Mouse (Mus musculus) heart, embryonic 13.5 days (tissue): Measurements from ENCODE around the gene Gm8947. TPM values are rescaled to one million over a fixed set of nuclear protein-coding genes. Genes with fewer than 3 reads are reported as not detected.
"Not testable (repeated sequence)": the region's sequence is repeated elsewhere in the genome, so short reads cannot be mapped to it uniquely, and the experiment has no call there.

ENCODE experiments used
- ATAC-seq: fragments of 200-750 bp; cut with Nextera tagmentation; 2 replicates; pipeline ENCODE4 v1.8.0; 2017; ENCODE audit warnings: moderate TSS enrichment; ENCODE audit not compliant: insufficient number of reproducible peaks, low FRiP score, low TSS enrichment; ENCODE audit errors: extremely low read depth
- H3K27ac ChIP-seq: fragments of 300-500 bp; sonication (generic); replicated peaks from 2 replicates; pipeline ENCODE4 v1.5.1; 2015; ENCODE audit warnings: moderate library complexity, mild to moderate bottlenecking, inconsistent platforms
- H3K27me3 ChIP-seq: fragments of 300-500 bp; sonication (generic); replicated peaks from 2 replicates; pipeline ENCODE4 v1.6.1; 2015; ENCODE audit warnings: mild to moderate bottlenecking, inconsistent platforms
- H3K36me3 ChIP-seq: fragments of 300-500 bp; sonication (generic); 2 replicates; pipeline ENCODE4 v1.6.1; 2015; ENCODE audit warnings: mild to moderate bottlenecking, inconsistent platforms
- H3K4me1 ChIP-seq: fragments of 300-500 bp; sonication (generic); 2 replicates; pipeline ENCODE4 v1.6.1; 2015; ENCODE audit warnings: inconsistent platforms
- H3K4me2 ChIP-seq: fragments of 300-500 bp; sonication (generic); 2 replicates; pipeline ENCODE4 v1.6.1; 2015; ENCODE audit warnings: inconsistent platforms, mild to moderate bottlenecking, moderate library complexity
- H3K4me3 ChIP-seq: fragments of 300-500 bp; sonication (generic); 2 replicates; pipeline ENCODE4 v1.5.1; 2015; ENCODE audit warnings: moderate library complexity, mild to moderate bottlenecking, inconsistent platforms
- H3K9ac ChIP-seq: fragments of 300-500 bp; sonication (generic); 2 replicates; pipeline ENCODE4 v1.6.1; 2015; ENCODE audit warnings: inconsistent platforms, mild to moderate bottlenecking, moderate library complexity
- H3K9me3 ChIP-seq: fragments of 300-500 bp; sonication (generic); 2 replicates; pipeline ENCODE4 v1.6.1; 2016; ENCODE audit warnings: inconsistent platforms
- WGBS: fragments of 180-500 bp; shearing (Covaris S2); methylation state at CpG from one replicate; pipeline ENCODE4 v1.1.7; 2015; ENCODE audit warnings: mixed read lengths; 5-methylcytosine and 5-hydroxymethylcytosine counted together
- polyA plus RNA-seq: library from polyadenylated mRNA; unstranded; fragments of >200 nt; fragmentation: Nextera tagmentation; extraction: Ambion mirVana; gene quantifications from 2 replicates; pipeline ENCODE4 v1.2.1, GENCODE M21; 2015

Gene Gm8947
- polyA plus RNA-seq, 1 experiment from 2014 or later = 0.37 TPM

DNA sequence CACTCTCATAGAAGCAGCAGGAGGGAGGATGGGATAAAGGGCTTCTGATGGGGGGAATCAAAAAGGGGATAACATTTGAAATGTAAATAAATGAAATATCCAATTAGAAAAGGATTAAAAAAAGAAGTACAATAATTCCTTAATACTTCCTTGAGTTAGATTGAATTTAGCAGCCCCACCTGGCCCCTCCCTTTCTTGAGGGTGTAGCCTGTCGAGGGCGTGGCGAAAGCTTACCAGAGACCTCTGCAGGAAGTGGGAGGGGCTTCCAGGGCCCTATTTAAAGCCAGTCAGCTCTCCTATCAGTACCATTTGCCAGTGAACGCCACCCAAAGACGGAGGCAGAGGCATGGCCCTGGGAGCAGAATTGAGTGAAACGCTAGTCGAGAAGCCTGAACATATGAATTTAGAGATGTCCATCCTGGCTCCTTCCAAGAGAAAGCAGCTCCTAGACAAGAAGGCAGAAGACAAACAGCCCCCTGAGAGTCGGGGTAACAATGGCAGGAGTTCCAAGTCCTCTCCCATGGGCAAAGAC, 17.7 kb downstream of the Gm8947 start, which contains the start of gene Gm47996:
Gm47996 (plus strand) TSS at position 308 of the 532 bp plus-strand sequence.
- H3K9me3 ChIP-seq, H3K27me3 ChIP-seq, H3K36me3 ChIP-seq, H3K4me3 ChIP-seq, H3K4me2 ChIP-seq, H3K9ac ChIP-seq, ATAC-seq, H3K27ac ChIP-seq: not testable (repeated sequence)
- 72% methylated on average over 5 of the region's 8 CpGs for WGBS
- H3K4me1 ChIP-seq = peaks cover 11% of the 10 kb centered on the region

DNA sequence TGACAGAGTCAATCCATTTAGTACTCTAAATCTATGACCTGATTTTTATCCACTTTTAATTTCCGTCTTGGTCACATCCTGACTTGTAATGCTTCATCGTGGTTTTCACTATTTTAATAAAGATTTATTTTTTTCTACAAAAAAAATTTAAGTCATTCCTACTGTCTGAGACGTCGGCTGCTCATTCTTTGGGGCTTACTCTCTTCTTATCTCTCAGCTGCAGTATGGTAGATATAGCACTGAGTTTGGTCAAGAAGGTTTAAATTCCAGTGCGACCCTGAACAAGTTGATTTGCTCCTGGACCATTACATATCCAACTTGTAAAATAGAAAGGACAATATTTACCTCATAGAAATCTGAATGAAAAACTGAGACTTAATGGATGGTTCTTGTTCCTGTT, 19.5 kb downstream of the Gm8947 start:
- not testable (repeated sequence) for H3K4me3 ChIP-seq, H3K9ac ChIP-seq, H3K9me3 ChIP-seq, H3K27me3 ChIP-seq, H3K4me2 ChIP-seq, H3K36me3 ChIP-seq, ATAC-seq, H3K27ac ChIP-seq
- 65% methylated on average over 5 of the region's 5 CpGs for WGBS
- H3K4me1 ChIP-seq = peaks cover 11% of the 10 kb centered on the region

DNA sequence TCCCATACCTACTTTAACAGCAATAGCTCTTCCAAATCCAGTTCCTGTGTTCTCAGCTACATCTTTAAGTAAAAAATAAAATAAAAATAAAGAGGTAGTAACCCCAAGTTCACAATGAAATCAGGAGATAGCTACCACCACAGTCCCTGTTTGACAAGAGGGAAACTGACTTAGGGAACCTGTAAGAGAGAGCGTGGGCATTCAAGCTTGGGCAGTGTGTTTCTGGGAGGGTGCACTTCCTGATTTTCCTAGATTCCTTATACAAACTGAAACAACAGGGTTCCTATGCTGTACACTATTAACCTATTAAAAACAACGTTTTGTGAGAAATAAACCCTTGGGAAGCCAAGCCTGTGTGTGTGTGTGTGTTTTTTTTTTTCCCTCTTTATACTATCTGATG, 22.7 kb downstream of the Gm8947 start:
- no peak for ATAC-seq
- 70% methylated on average over 2 of the region's 2 CpGs for WGBS
- Histone ChIP-seq H3K27me3 (no peaks in the 10 kb centered on the region), H3K4me3 (no peak overlapping the region), H3K9me3 (no peaks in the 10 kb centered on the region), H3K27ac (no peak overlapping the region), H3K4me1 (peaks cover 11% of the 10 kb centered on the region), H3K9ac (no peak overlapping the region), H3K36me3 (no peaks in the 10 kb centered on the region), H3K4me2 (no peak overlapping the region)

DNA sequence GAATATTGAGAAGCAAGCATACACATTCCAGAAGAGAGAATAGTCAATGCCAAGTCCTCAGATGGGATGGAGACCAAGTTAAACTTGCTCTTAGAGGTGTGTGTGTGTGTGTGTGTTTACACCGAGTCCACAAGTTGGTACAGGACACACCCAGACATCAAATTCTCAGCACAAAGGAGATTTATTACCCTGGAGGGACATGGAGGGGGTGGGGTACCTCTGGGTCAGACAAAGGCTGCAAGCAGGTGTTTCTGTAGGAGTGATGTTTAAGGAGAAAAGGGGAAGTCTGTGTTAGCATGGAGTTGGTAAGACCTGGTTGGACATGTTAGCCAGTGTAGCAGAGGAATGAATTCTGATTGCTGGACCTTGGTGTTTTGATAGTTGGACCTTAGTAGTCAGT, 23.8 kb downstream of the Gm8947 start:
- ATAC-seq = no peak

DNA sequence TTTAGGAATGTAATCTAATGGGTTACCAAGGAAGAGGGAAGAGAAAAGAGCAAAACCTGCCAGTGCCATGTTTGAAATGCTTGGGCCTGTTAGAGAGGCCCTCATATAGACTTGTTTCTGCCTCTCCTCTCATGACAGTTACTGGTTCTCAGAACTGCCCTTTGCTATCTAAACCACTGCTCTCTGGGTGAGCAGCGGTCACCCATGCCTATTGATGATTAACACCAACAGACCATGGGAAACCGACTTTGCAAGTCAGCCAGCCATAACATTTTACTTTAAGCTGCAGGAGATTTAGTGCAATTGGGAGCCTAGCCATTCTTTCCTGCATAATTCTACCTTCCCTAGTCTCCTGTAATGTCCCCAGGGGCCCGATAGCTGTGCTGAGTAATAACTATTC, 24.2 kb downstream of the Gm8947 start:
- Histone ChIP-seq H3K9ac (no peak overlapping the region), H3K9me3 (no peaks in the 10 kb centered on the region), H3K27me3 (no peaks in the 10 kb centered on the region), H3K4me1 (peaks cover 11% of the 10 kb centered on the region), H3K27ac (no peak overlapping the region), H3K4me2 (no peak overlapping the region), H3K36me3 (no peaks in the 10 kb centered on the region), H3K4me3 (no peak overlapping the region)
- WGBS = 72% methylated on average over 3 of the region's 3 CpGs
- no peak for ATAC-seq

More for the DNA sequence above, 23.8 kb downstream of the Gm8947 start:
- Histone ChIP-seq H3K27me3 (no peaks in the 10 kb centered on the region), H3K9ac (no peak overlapping the region), H3K9me3 (no peaks in the 10 kb centered on the region), H3K36me3 (no peaks in the 10 kb centered on the region), H3K4me2 (no peak overlapping the region), H3K4me3 (no peak overlapping the region), H3K27ac (no peak overlapping the region), H3K4me1 (peaks cover 11% of the 10 kb centered on the region)
- WGBS = 80% methylated on average over 1 of the region's 1 CpGs

DNA sequence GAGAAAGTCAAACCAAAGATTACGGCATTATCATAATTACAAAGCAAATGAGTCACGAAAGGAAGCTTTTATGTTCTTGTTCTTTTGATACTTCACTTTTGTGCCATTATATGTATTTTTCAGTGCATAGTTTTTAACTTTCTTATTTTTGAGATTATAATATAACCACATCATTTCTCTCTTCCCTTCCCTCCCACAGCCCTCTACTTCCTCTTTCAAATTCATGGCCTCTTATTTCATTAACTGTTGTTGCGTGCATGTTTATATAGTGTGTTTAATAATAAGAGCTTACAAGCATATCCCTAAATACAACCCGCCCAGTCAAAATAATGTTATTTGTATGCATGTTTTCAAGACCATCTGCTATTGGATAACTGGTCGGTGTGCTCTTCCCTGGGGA, 26.9 kb downstream of the Gm8947 start:
- 93% methylated on average over 5 of the region's 5 CpGs for WGBS
- Histone ChIP-seq H3K4me2 (no peak overlapping the region), H3K4me1 (peaks cover 10% of the 10 kb centered on the region), H3K27ac (no peak overlapping the region), H3K27me3 (no peaks in the 10 kb centered on the region), H3K9ac (no peak overlapping the region), H3K9me3 (no peaks in the 10 kb centered on the region), H3K36me3 (no peaks in the 10 kb centered on the region), H3K4me3 (no peak overlapping the region)
- ATAC-seq = no peak

DNA sequence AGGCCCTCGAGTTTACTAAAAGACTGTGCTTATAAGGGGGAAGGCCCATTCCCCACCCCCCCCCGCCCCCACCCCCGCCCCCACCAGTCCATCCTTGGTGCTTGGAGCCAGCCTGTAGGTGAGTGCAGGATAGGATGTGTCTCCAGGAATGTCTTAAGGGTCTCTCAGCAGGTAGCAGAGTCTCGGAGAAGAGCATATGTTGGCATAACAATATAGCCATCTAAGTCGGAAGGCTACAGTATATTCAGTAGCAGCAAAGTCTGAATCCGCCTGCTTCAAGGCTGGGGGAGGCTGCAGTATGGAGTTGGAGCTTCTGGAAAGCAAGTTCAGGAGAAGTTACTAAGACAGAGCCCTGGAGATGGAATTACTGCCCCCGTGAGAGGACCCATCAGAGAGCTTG, 27.9 kb downstream of the Gm8947 start:
- 73% methylated on average over 7 of the region's 7 CpGs for WGBS
- Histone ChIP-seq H3K36me3 (no peaks in the 10 kb centered on the region), H3K9ac (no peak overlapping the region), H3K27ac (no peak overlapping the region), H3K9me3 (no peaks in the 10 kb centered on the region), H3K4me2 (no peak overlapping the region), H3K4me3 (no peak overlapping the region), H3K4me1 (peaks cover 4% of the 10 kb centered on the region; the same call in 1 of the 2 replicates), H3K27me3 (no peaks in the 10 kb centered on the region)
- ATAC-seq = no peak

DNA sequence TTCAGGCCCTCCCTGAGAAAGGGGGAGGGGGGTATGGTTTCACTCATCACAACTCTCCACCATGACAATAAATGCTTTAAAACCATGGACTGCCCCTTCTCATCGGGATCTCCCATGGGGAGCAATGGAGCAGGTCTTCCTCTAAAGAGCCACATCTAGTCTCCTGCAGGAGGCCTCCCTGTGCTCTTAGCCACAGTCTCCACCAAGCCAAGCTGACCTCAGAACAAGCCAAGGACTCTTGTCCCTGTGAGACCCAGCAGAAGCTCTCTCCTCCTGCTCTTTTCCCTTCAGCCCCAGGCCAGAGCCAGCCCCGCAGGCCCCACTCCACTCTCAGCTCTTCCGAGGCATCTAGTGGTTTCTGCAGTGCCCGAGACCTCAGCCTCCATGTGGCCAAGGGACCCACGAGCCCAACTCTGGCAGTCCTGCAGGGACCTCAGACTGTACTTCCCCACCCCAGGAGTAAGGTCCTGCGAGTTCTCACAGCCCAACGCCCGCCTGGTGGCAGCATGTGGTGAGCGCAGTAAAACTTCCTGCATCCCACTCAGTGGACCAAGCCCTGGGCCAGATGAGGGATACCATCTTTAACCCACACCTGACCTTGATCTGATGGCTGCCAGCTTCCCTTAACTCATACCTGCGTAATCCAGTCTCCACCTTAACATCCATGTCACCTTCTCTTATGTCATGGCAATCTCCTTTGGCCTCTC, 30.5 kb downstream of the Gm8947 start:
- Histone ChIP-seq H3K4me3 (no peak overlapping the region), H3K9ac (no peak overlapping the region), H3K9me3 (no peaks in the 10 kb centered on the region), H3K27me3 (no peaks in the 10 kb centered on the region), H3K4me1 (peaks cover 4% of the 10 kb centered on the region; the same call in 1 of the 2 replicates), H3K36me3 (no peaks in the 10 kb centered on the region), H3K4me2 (no peak overlapping the region), H3K27ac (no peak overlapping the region)
- WGBS = 88% methylated on average over 10 of the region's 10 CpGs
- no peak for ATAC-seq

DNA sequence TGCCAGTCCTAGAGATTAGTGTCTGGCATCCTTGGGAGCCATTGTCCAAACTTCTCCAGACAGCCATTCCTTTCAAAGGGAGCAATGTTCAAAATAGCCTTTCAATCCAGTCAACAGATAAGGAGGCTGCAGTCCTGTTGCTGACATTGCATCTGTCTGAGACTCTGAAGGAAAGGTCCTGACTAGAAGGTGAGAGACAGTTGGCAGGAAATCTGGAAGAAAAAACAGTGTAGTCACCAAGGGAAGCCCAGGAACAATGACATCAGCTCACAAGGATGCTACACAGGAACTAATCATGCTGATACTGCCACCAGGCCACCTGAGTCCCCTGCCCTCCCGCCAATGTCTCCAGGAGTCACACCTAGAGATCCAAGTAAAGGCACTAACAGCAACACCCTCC, 31.2 kb downstream of the Gm8947 start:
- ATAC-seq = no peak
- H3K27ac ChIP-seq = no peak overlapping the region
- no peak overlapping the region for H3K4me3 ChIP-seq
- H3K4me1 ChIP-seq = peaks cover 4% of the 10 kb centered on the region; the same call in 1 of the 2 replicates
- no peaks in the 10 kb centered on the region for H3K9me3 ChIP-seq
- no peaks in the 10 kb centered on the region for H3K36me3 ChIP-seq
- no peak overlapping the region for H3K9ac ChIP-seq
- H3K27me3 ChIP-seq = no peaks in the 10 kb centered on the region
- H3K4me2 ChIP-seq = no peak overlapping the region
- WGBS = 39% methylated on average over 1 of the region's 1 CpGs

DNA sequence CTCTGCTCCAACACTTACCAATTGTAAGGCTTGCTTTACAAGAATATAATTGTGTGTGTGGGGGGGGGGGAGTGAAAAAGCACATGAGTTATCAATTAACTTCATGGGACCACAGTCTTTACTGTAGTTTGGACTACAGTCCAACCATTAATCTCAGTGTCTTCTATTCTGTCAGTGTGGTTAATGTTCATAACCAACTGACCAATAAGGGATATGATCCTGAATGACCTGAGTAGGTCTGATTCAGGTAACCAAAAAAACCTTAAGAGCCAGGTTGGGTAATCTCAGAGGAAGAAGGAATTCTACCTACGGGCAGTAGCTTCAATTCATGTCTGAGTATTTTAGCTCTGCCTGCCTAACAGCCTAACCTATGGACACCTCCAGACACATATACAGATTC, 32.4 kb downstream of the Gm8947 start:
- Histone ChIP-seq H3K9ac (no peak overlapping the region), H3K4me1 (peaks cover 4% of the 10 kb centered on the region; the same call in 1 of the 2 replicates), H3K4me3 (no peak overlapping the region), H3K4me2 (no peak overlapping the region), H3K27me3 (no peaks in the 10 kb centered on the region), H3K9me3 (no peaks in the 10 kb centered on the region), H3K27ac (no peak overlapping the region), H3K36me3 (no peaks in the 10 kb centered on the region)
- no peak for ATAC-seq
- 90% methylated on average over 1 of the region's 1 CpGs for WGBS

DNA sequence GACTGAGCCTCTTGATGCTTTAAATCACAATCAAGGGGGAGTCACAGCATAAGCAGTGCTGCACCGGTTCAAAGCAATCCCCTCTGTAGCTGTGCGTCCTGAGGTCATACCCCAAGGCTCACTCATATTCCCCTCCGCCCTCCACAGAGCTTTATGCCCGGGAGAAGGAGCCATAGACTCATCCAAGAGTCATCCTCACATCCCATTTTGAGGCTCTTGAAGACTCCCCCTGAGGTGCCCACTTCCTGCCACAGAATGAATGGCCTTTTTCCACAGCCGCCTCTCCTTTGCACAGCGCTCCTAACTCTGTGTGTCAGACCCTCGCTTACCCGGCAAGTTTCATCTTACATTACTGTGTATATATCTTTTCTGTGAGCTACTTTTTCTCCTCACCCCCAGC, 35.3 kb downstream of the Gm8947 start:
- Histone ChIP-seq H3K9ac (no peak overlapping the region), H3K27ac (no peak overlapping the region), H3K4me3 (no peak overlapping the region), H3K27me3 (no peaks in the 10 kb centered on the region), H3K4me2 (no peak overlapping the region), H3K9me3 (no peaks in the 10 kb centered on the region), H3K36me3 (no peaks in the 10 kb centered on the region), H3K4me1 (peaks cover 4% of the 10 kb centered on the region; the same call in 1 of the 2 replicates)
- WGBS = 74% methylated on average over 8 of the region's 8 CpGs
- no peak for ATAC-seq
